Mouse (Mus musculus) left cerebral cortex, postnatal 14 days (tissue): ENCODE results near the gene Mindy4. TPM values are rescaled to one million over a fixed set of nuclear protein-coding genes. Genes with fewer than 3 reads are reported as not detected.
A peak's percentile ranks its signal among the peaks of the same experiment; 100 is the strongest.

ENCODE experiments used
- DNase-seq, 2 experiments: peaks; one replicate each; pipeline ENCODE4 v3.0.0; 2021 to 2022; ENCODE audit warnings: low spot score in 2 of 2, mixed read lengths in 1 of 2
- intact Hi-C: fragments of 180-260 bp; cut with DNase I; formaldehyde crosslinking; loops from one replicate; pipeline ENCODE4 v1.15.1; 2025
- total RNA-seq, 2 experiments: library from RNA; stranded (reverse); gene quantifications; 2 replicates each; pipeline ENCODE4 v1.2.3; 2021

Gene Mindy4
- total RNA-seq, 2 experiments from 2014 or later: 9.6 to 10.7 TPM

DNA sequence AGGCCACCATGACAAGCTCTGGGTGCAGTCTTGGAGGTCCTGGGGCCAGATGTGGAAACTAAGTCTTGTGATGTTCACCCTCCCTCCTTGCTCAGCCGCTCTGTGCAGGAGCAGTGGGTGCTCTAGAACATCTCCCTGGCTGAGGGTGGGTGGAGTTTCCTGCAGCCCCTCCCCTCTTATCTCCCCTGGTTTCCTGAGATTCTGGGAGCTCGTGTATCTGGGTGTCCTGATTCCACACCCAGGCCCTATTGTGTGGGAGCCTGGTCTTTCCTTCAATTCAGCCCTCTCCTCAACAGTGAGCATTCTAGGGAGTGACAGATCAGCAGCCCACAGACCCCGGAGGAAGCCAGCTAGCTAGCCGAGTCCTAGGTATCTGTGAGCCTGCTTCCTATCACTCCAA, 123.1 kb downstream of the Mindy4 start:
- DNase-seq: no peak
- intact Hi-C loops: no loop called here

GRCm38 (mm10) chr6:55327326-55327725, 124.1 kb downstream of the Mindy4 start:
- intact Hi-C loops: no loop called here
- DNase-seq: no peak

DNA sequence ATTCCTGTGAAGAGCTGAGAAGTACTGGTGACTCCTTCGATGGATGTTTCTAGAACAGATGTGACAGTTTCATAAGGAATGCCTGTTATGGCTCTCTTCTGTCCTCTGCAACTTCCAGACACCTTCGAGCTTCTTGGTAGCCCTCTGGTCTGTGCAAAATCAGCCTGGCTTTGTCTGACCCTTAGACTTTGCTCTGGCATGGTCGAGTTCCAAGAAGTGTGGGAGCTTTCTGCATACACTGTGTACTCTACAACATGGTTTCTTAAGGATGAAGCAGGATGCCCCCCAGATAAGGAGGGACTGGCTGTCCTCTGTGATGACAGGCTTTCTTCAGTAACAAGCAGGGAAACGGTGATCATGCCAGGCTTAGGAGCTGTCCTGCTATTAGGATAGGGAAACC, 125.0 kb downstream of the Mindy4 start:
- intact Hi-C loops: no loop called here
- no peak for DNase-seq

- no peak for DNase-seq
- intact Hi-C loops: no loop called here
Measured at GRCm38 (mm10) chr6:55331315-55331714, 128.1 kb downstream of the Mindy4 start.

- no peak for DNase-seq
- intact Hi-C loops: no loop called here
Measured at GRCm38 (mm10) chr6:55332100-55332772, 129.1 kb downstream of the Mindy4 start.

DNA sequence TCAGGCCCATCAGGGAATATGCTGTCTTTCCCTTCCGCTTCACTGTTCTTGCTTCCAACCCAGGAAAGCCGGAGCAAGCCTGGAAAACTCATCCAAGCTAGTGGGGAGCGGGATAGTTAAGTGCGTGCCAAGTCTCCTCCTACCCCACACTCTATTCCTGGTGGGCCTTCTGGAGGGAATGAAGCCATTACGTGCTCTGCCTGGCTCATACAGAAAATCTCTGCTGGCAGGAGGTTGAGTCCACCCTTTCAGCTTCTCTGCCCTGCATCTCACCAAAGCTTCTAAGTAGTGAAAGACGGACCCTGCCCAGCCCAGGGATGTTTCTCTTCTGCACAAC, 129.6 kb downstream of the Mindy4 start:
- intact Hi-C loops: no loop called here

DNA sequence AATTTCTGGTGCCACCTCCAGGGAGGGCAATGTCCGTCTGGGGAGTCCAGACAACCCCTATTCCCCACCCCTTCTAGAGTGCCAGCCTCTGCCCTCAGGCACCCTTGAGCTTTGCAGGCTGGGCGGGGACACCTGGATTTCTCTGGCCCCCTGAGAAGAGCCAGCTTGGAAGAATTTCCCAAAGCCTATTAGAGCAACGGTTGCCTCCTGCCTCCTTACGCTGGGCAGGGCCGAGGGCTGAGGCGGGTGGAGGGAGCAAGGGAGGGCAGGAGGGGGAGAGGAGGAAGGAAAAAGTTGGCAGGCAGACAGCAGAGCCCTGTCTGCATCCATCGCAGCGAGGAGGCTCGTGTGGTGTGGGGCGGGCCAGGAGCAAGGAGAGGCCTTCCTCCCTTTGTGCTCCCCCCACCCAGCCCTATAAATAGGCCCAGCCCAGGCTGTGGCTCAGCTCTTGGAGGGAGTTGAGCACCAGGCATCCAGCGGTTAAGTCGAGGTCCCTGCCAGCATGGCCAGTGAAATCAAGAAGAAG, 132.9 kb downstream of the Mindy4 start, which contains the start of gene Aqp1:
TSS of gene Aqp1 (plus strand) at position 444 of the 526 bp plus-strand sequence.
- intact Hi-C loops: no loop called here
- DNase-seq: peak in 1 of 2 experiments; percentile 14

More for the DNA sequence above, 129.6 kb downstream of the Mindy4 start:
- no peak for DNase-seq

- intact Hi-C loops: no loop called here
- DNase-seq: no peak
Measured at GRCm38 (mm10) chr6:55337242-55337641, 134.1 kb downstream of the Mindy4 start.

- no peak for DNase-seq
- intact Hi-C loops: no loop called here
Measured at GRCm38 (mm10) chr6:55338077-55338476, 134.9 kb downstream of the Mindy4 start.

DNA sequence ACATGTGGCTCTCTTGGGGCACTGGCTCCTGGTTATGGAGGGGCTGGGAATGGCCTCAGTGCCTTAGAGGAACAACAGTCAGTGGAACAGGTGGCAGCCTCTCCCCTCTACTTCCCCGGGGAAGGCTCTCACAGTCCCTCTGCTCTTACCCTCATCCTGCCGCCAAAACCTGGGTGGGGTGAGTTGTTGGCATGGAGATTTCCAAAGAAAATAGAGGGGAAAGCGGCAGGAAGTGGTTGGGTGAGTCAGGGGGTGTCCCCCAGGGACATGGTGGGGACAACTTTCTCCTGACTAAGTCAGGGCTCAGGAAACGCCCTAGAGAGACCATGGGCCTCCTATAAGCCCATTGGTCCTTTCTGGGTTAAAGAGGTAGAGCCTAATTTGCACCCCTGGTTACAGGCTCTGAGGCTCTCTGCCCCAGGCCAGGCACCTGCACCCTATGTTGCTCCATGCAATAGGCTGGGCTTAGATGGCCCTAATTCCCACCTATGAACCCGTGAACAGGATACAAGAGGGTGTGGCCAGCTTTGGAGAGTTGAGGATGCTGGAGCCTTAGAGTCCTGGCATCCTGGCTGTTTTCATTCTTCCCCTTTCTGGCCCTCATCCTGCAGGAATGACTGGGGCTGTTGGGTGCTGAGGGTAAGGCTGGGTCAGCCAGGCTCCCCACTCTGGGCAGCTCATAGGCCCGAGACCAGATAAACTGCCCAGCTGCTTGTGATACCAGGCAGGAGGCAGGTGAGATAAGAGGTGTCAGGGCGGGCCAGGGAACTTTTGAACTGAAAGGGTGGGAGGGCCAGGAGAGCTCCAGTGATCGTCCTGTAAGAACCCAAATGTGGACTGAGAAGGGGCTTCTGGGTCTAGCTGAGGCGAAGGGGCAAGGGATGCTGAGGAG, 136.0 kb downstream of the Mindy4 start:
- intact Hi-C loops: no loop called here

DNA sequence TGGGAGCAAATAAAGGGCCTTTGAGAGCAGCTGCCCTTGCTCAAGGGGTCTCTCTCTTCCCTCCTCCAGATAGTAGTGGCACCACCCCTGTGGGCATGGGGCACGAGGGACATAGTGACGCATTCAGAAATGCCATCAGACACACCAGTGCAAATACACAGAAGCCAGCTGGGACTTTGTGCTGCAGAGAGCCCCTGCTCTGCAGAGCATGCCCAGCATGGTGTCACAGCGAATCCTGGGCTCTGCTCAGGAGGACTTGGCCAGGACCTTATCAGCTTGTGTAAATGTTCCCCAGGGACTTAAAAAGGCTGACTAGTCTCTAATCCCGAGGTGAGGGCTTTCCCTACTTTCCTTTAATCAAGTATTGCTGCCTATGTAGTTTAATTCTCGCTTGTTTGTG, 138.5 kb downstream of the Mindy4 start:
- intact Hi-C loops: no loop called here
- no peak for DNase-seq

More for the DNA sequence above, 136.0 kb downstream of the Mindy4 start:
- no peak for DNase-seq

- intact Hi-C loops: no loop called here
- DNase-seq: no peak
Measured at GRCm38 (mm10) chr6:55342328-55342727, 139.1 kb downstream of the Mindy4 start.

DNA sequence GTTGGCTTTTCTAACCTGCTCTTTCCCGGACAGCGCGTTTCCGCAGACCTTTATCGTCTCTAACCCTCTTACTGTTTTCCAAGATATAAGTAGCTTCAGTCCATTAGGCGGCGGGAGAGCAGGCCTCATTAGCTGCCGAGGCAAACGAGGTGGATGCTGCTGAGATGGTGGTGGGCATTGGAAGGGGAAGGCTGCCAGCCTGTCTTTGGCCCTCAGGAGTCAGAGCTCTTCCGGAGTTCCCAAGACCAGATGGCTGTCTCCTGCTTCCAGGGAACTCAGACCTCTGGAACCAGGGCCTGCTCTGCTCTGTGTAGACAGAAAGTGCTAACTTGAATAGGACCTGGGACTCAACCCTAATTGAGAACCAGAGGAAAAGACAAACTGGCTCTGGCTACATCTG, 140.3 kb downstream of the Mindy4 start:
- DNase-seq: no peak
- intact Hi-C loops: no loop called here

DNA sequence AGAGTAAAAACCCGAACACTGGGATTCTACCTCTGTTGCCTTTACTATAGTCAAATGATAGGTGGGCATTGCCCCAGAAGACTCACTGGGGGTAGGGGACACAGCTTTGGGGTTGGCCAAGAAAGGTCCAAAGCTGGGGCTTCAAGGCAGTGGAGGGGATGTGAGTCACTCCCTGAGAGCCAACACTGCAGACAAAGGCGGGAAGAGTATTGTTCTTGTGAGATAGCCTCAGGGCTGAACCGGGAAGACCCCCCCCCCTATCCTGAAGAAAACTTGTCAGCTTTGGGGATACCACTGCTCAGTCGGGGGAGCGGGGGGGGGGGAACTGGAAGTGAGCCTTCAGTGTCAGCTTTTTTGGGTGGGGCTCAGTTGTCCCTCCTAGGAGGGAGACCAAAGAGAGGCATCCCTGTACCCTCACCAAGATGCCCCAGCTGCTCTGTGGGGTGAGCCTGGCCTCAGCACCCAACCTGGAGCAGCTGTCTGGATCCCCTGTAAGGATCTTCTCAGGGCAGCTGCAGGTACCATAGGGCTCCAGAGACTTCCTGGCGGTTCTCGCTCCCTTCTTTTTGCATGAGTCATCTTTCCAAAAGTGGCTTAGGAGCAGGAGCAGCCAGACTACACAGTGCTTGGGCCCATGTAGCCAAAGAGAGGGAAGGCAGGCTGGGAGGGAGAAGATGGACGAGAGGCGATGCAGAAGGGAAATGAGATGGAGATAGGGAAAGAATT, 141.3 kb downstream of the Mindy4 start:
- intact Hi-C loops: no loop called here
- peak in 1 of 2 experiments; percentile 19 for DNase-seq

GRCm38 (mm10) chr6:55345264-55345663, 142.1 kb downstream of the Mindy4 start:
- DNase-seq: no peak
- intact Hi-C loops: no loop called here

- no peak for DNase-seq
- intact Hi-C loops: no loop called here
Measured at GRCm38 (mm10) chr6:55346491-55346890, 143.3 kb downstream of the Mindy4 start.

DNA sequence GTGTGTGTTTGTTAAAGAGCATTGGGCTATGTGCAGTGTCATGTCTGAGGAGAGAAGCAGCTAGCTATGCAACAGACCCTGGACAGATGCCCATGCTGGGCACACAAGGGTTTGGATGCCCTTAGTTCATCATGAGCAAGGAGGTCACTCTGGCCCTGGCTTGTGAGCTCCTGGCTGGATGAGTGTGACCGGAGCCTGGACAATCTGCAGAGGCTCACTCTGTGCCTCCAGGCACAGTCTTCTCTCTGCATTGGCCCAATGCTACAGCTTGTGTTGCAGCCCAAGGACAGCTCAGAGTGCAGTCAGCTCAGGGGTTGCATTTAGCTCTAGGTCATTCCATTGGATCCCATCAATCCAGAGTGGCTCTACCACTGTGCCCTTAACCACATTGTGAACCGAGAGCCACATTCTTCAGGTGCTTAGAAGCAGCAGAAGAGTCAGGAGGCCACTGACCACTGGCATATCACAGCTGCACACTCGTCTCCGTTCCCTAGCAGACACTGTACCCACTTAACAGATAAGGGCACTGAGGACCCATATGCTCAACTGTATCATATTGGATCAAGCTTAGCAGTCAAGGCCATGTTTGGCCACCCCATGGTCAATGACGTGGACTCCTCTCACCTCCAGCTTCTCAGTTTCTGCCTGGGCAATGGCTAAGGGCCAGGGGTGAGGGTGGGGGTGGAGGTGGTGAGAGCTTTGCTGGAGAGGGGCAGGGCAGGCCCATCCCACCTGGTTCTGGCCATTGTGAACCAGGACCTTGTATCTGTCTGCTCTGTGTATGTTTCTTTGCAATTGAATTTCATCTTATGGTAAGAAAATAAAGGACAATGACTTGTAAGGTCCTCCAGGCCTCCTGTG, 144.8 kb downstream of the Mindy4 start:
- no peak for DNase-seq
- intact Hi-C loops: no loop called here

DNA sequence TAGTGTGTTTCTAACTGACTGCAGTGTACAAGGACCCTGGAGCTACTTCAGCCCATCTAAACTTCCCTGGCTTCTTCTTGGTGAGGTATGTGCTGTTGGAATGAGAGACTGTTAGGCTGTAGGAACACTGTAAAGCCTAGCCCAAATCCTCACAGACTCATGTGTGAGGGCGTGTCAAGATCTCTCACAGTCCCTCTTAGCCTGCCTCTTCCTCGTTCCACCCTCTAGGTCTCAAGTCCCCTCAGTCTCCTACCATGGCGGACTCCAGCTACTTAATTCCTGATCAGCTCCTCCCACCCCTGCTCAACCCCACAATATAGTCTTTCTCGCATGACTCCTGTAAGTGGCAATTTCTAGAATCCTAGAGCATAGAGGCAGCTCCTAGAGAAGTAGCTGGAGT, 146.0 kb downstream of the Mindy4 start:
- intact Hi-C loops: no loop called here
- DNase-seq: no peak

DNA sequence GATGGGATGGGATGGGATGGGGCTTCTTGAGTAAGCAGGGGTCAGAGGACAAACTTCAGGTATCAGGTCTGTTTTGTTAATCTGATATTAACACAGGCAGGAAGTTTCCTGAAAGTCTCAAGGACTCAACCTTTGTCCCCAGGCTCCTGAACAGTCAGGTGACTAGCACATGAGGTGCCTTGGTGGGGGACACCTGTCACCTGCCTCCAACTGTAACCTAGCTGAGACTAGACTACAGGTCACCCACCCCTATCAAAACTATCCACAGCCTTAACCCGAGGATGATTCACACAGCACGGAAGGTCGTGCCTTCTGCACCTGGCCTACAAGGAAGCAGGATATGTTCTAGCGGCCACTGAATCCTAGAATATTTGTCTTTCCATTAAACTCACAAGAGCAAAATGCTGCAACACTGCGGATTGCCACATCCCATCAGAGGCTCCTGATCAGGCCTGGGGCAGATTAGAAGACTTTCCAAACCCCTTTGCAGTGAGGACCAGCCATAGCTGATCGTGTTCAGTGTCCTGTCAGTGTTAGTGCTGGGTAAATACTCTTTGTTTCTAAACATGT, 147.3 kb downstream of the Mindy4 start:
- intact Hi-C loops: no loop called here

More for the DNA sequence above, 147.3 kb downstream of the Mindy4 start:
- no peak for DNase-seq
